Mouse (Mus musculus): Measurements from ENCODE around the gene Adgre5. TPM values are rescaled to one million over a fixed set of nuclear protein-coding genes. Genes with fewer than 3 reads are reported as not detected.
A peak's percentile ranks its signal among the peaks of the same experiment; 100 is the strongest.

The Adgre5 gene
- polyA plus RNA-seq, 1 experiment = 23.5 TPM

- H3K27me3 ChIP-seq (replicated peaks) = peaks cover 9% of the 10 kb centered on the region
- no peaks in the 10 kb centered on the region for H3K4me1 ChIP-seq
- no peaks in the 10 kb centered on the region for H3K9me3 ChIP-seq
- H3K4me3 ChIP-seq (replicated peaks) = no peak overlapping the region
- H3K36me3 ChIP-seq (replicated peaks; ENCODE audit: low read length) = no peaks in the 10 kb centered on the region
- no peak for TF ChIP-seq FLI1 (IDR thresholded peaks at IDR 0.05; ENCODE audit: low read length)
- no peak for TF ChIP-seq GATA1 (IDR thresholded peaks at IDR 0.05; ENCODE audit: borderline replicate concordance, low read length)
Measured at GRCm38 (mm10) chr8:83758298-83758697, 17.2 kb upstream of the Adgre5 start.

DNA sequence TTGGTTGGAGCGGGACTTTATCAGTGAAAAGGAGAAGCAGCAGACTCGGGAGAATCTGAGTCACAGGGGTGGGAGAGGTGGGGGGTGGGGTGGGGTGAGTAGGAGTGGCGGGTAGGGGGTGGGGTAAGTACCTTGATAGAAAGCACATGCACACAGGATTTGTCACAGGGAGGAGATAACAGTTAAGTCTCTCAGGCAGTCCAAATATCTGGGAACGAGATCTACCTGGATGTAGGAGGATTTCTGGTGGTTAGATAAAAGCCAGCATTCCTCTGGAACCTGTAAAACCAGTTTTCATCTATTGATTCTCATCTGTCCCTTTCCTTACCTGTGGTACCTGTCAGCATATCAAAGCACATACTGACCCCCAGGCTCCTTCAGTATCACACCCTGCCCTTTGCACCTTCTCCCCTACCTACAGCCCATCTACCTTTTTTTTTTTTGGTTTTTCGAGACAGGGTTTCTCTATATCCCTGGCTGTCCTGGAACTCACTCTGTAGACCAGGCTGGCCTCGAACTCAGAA, 16.0 kb upstream of the Adgre5 start:
- H3K27me3 ChIP-seq (replicated peaks) = peaks cover 14% of the 10 kb centered on the region
- no peaks in the 10 kb centered on the region for H3K9me3 ChIP-seq
- no peak for TF ChIP-seq FLI1 (IDR thresholded peaks at IDR 0.05; ENCODE audit: low read length)
- no peak for TF ChIP-seq GATA1 (IDR thresholded peaks at IDR 0.05; ENCODE audit: borderline replicate concordance, low read length)
- no peaks in the 10 kb centered on the region for H3K36me3 ChIP-seq (replicated peaks; ENCODE audit: low read length)
- no peaks in the 10 kb centered on the region; the same call in 1 of the 2 replicates for H3K4me1 ChIP-seq
- no peak overlapping the region for H3K4me3 ChIP-seq (replicated peaks)

- H3K27me3 ChIP-seq (replicated peaks) = peaks cover 10% of the 10 kb centered on the region
- no peaks in the 10 kb centered on the region for H3K36me3 ChIP-seq (replicated peaks; ENCODE audit: low read length)
- H3K4me1 ChIP-seq = no peaks in the 10 kb centered on the region; the same call in 1 of the 2 replicates
- H3K9me3 ChIP-seq = no peaks in the 10 kb centered on the region
- no peak for TF ChIP-seq FLI1 (IDR thresholded peaks at IDR 0.05; ENCODE audit: low read length)
- TF ChIP-seq GATA1 (IDR thresholded peaks at IDR 0.05; ENCODE audit: borderline replicate concordance, low read length) = no peak
- no peak overlapping the region for H3K4me3 ChIP-seq (replicated peaks)
Measured at GRCm38 (mm10) chr8:83756273-83756672, 15.1 kb upstream of the Adgre5 start.

DNA sequence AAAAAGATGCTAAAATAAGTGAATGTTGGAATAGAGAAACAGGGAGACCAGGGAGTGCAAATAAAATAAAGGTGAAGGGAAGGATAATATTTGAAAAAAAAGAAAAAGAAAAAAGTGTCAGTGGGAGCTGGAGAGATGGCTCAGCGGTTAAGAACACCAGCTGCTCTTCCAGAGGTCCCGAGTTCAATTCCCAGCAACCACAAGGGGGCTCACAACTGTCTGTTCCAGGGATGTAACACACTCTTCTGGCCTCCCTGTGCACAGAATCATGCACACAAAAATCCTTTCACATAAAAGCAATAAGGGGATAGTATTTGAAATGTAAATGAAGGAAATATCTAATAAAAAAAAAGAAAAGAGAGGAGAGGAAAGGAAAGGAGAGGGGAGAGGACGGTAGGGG, 13.0 kb upstream of the Adgre5 start:
- no peak overlapping the region for H3K4me3 ChIP-seq (replicated peaks)
- H3K36me3 ChIP-seq (replicated peaks; ENCODE audit: low read length) = no peaks in the 10 kb centered on the region
- H3K4me1 ChIP-seq = peaks cover 2% of the 10 kb centered on the region
- H3K27me3 ChIP-seq (replicated peaks) = peaks cover 11% of the 10 kb centered on the region
- TF ChIP-seq GATA1 (IDR thresholded peaks at IDR 0.05; ENCODE audit: borderline replicate concordance, low read length) (no peak), FLI1 (IDR thresholded peaks at IDR 0.05; ENCODE audit: low read length) (no peak)
- H3K9me3 ChIP-seq = no peaks in the 10 kb centered on the region

DNA sequence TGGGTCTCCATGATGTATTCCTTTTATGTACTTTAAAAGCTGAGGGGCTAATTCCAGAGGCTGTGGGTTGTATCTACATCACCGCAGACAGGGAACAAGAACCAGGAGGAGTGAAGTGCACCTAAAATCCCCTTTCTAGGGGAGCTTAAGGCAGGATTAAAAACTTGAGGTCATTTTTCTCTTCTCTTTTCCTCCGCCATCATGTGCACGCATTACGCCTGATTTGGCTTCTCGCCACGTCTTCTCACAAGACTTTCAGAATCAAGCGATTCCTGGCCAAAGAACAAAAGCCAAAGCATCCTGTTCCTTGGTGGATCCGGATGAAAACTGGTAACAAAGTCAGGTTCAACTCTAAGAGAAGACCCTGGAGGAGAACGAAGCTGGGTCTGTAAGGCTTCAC, 8.1 kb upstream of the Adgre5 start:
- no peak for TF ChIP-seq GATA1 (IDR thresholded peaks at IDR 0.05; ENCODE audit: borderline replicate concordance, low read length)
- no peak for TF ChIP-seq FLI1 (IDR thresholded peaks at IDR 0.05; ENCODE audit: low read length)
- H3K36me3 ChIP-seq (replicated peaks; ENCODE audit: low read length) = no peaks in the 10 kb centered on the region
- no peak overlapping the region for H3K4me3 ChIP-seq (replicated peaks)
- H3K9me3 ChIP-seq = no peaks in the 10 kb centered on the region
- peaks cover 22% of the 10 kb centered on the region for H3K4me1 ChIP-seq
- peaks cover 9% of the 10 kb centered on the region for H3K27me3 ChIP-seq (replicated peaks)

DNA sequence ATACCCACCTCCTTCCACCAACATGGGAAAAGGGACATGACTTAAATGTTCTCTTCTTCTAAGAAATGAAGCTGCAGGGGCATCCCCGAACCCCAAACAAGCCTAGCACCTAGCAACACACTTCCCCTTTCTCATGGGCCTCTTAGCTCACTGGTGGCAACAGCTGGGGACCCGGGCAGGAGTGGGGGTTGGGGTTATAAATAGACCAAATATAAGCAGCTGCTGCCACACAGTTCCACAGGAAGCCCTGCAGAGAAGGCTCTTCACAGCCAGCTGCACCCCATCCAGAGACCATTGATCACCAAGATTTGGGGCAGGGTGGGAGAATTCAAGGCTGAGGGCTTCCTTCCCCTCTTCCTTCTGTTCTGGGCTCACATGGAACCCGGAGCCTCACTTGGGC, 7.6 kb upstream of the Adgre5 start:
- Histone ChIP-seq H3K4me3 (replicated peaks) (peak overlapping the region; percentile 92), H3K36me3 (replicated peaks; ENCODE audit: low read length) (no peaks in the 10 kb centered on the region), H3K9me3 (no peaks in the 10 kb centered on the region), H3K4me1 (peaks cover 22% of the 10 kb centered on the region), H3K27me3 (replicated peaks) (peaks cover 7% of the 10 kb centered on the region)
- TF ChIP-seq GATA1 (IDR thresholded peaks at IDR 0.05; ENCODE audit: borderline replicate concordance, low read length) (no peak), FLI1 (IDR thresholded peaks at IDR 0.05; ENCODE audit: low read length) (no peak)

DNA sequence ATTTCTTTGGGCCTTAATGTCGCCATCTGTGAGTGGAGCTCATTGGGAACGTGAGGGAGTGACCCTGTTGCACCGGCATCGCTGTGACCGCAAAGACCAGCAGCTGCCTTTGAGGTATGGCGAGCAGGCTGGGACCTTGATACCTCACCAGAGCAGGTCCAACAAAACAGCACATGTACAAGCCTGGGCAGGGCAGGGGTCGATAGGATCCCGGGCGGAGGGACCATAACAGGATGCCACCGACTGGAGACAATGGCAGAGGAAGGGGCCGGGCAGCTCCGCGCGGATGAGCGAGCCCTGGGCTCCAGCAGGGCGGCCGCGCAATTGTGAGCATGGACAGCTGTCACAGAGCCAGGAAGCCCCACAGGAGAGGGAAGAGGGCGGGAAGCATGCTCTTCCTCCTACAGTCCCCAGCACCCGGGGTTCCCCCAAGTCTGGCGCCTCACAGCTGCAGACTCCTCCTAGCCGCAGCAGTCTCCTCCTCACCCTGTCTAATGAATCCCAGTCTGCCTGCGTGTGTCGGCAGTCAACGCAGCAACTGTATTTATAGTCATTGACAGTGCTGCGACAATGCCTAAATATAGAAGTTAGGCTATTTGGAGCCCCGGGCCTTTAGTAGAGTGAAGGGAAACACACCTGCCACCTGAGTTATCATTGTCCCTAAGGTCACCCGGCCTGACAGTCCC, 6.7 kb upstream of the Adgre5 start:
- Histone ChIP-seq H3K4me1 (peaks cover 24% of the 10 kb centered on the region), H3K36me3 (replicated peaks; ENCODE audit: low read length) (no peaks in the 10 kb centered on the region), H3K4me3 (replicated peaks) (peak overlapping the region; percentile 92), H3K9me3 (no peaks in the 10 kb centered on the region), H3K27me3 (replicated peaks) (peaks cover 5% of the 10 kb centered on the region)
- no peak for TF ChIP-seq FLI1 (IDR thresholded peaks at IDR 0.05; ENCODE audit: low read length)
- no peak for TF ChIP-seq GATA1 (IDR thresholded peaks at IDR 0.05; ENCODE audit: borderline replicate concordance, low read length)

GRCm38 (mm10) chr8:83744070-83744469, 2.9 kb upstream of the Adgre5 start:
- Histone ChIP-seq H3K27me3 (replicated peaks) (no peaks in the 10 kb centered on the region), H3K36me3 (replicated peaks; ENCODE audit: low read length) (no peaks in the 10 kb centered on the region), H3K9me3 (no peaks in the 10 kb centered on the region), H3K4me1 (peaks cover 58% of the 10 kb centered on the region), H3K4me3 (replicated peaks) (no peak overlapping the region)
- no peak for TF ChIP-seq GATA1 (IDR thresholded peaks at IDR 0.05; ENCODE audit: borderline replicate concordance, low read length)

DNA sequence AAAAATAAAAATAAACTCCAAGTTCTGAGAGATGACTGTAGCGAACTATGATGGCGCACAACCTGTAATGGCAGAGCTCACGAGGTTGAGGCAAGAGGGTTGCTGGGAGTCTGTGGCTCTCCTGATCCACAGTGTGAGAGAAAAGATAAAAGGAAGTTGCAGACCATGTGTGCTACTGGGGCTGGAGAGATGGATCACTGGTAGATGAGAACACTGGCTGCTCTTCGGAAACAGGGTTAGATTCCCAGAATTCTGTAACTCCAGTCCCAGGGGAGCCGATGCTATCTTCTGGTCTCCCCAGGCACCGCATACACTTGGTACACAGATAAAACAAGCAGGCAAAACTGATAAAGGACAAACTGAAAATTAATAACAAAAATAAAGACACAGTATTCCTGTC, 1.8 kb upstream of the Adgre5 start:
- Histone ChIP-seq H3K36me3 (replicated peaks; ENCODE audit: low read length) (no peaks in the 10 kb centered on the region), H3K27me3 (replicated peaks) (no peaks in the 10 kb centered on the region), H3K4me1 (peaks cover 58% of the 10 kb centered on the region), H3K4me3 (replicated peaks) (no peak overlapping the region), H3K9me3 (no peaks in the 10 kb centered on the region)
- TF ChIP-seq GATA1 (IDR thresholded peaks at IDR 0.05; ENCODE audit: borderline replicate concordance, low read length) (no peak), FLI1 (IDR thresholded peaks at IDR 0.05; ENCODE audit: low read length) (no peak)

DNA sequence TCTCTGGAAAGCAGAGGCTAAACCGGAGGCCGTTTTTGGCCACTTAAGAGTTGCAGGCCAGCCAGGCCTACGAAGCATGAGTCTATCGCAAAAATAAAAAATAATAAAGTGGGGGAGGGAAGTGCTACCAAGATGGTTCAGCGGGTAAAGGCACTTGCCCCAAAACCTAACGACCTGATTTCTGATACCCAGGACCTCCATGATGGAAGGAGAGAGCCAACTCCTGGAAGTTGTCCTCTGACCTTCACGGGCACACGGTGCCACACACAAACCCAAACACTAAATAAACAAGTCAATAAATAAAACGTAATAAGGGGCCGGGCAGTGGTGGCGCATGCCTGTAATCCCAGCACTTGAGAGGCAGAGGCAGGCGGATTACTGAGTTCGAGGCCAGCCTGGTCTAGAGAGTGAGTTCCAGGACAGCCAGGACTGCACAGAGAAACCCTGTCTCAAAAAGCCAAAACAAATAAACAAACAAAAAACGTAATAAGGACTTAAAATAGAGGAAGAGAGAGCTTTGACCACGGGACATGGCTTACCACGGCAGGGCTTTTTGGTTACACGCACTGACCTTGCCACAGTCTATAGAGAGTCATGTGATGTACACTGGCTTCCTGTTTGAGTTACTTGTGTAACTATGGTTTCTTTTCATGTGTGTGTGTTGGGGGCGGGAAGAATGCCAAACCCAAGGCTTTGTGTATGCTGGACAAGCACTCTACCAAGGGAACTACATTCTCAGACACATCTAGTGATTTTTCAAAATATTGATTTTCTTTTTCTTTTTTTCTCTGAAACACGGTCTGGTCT, 926 bp upstream of the Adgre5 start:
- Histone ChIP-seq H3K4me3 (replicated peaks) (peak overlapping the region; percentile 94), H3K27me3 (replicated peaks) (no peaks in the 10 kb centered on the region), H3K4me1 (peaks cover 60% of the 10 kb centered on the region), H3K36me3 (replicated peaks; ENCODE audit: low read length) (peaks cover 5% of the 10 kb centered on the region), H3K9me3 (peaks cover 3% of the 10 kb centered on the region; the same call in 1 of the 2 replicates)
- TF ChIP-seq FLI1 (IDR thresholded peaks at IDR 0.05; ENCODE audit: low read length) = no peak
- no peak for TF ChIP-seq GATA1 (IDR thresholded peaks at IDR 0.05; ENCODE audit: borderline replicate concordance, low read length)
